Mouse (Mus musculus): ENCODE measurements around the gene Lrrfip1. TPM values are rescaled to one million over a fixed set of nuclear protein-coding genes. Genes with fewer than 3 reads are reported as not detected.

Gene Lrrfip1
- total RNA-seq, 2 experiments from 2014 or later, result 71.4 to 75.1 TPM

GRCm38 (mm10) chr1:91051461-91052094, 53.0 kb downstream of the Lrrfip1 start:
- no peak overlapping the region for H3K4me3 ChIP-seq
- peak overlapping the region; percentile 53; the same call in 1 of the 2 replicates for H3K27ac ChIP-seq
- intact Hi-C loops (cut with DNase I), result no loop called here
- DNase-seq (ENCODE audit: extremely low spot score in 1 of 2, low spot score in 2 of 2), result no peak
- TF ChIP-seq CTCF (IDR thresholded peaks at IDR 0.05), result no peak

- Histone ChIP-seq H3K4me3 (peak overlapping the region; percentile 58), H3K27ac (peak overlapping the region; percentile 71)
- intact Hi-C loops (cut with DNase I), result no loop called here
- DNase-seq (ENCODE audit: extremely low spot score in 1 of 2, low spot score in 2 of 2), result peak; percentile 73 to 79
- no peak; the same call in 1 of the 2 replicates for TF ChIP-seq CTCF (IDR thresholded peaks at IDR 0.05)
Observed at GRCm38 (mm10) chr1:91052747-91053181, 54.2 kb downstream of the Lrrfip1 start.

- DNase-seq (ENCODE audit: extremely low spot score in 1 of 2, low spot score in 2 of 2), result no peak
- Histone ChIP-seq H3K4me3 (peak overlapping the region; percentile 58), H3K27ac (peak overlapping the region; percentile 66)
- intact Hi-C loops (cut with DNase I), result no loop called here
- TF ChIP-seq CTCF (IDR thresholded peaks at IDR 0.05), result no peak
Observed at GRCm38 (mm10) chr1:91053218-91054073, 54.9 kb downstream of the Lrrfip1 start.

- intact Hi-C loops (cut with DNase I), result no loop called here
- no peak for DNase-seq (ENCODE audit: extremely low spot score in 1 of 2, low spot score in 2 of 2)
- no peak for TF ChIP-seq CTCF (IDR thresholded peaks at IDR 0.05)
- Histone ChIP-seq H3K27ac (peak overlapping the region; percentile 66), H3K4me3 (peak overlapping the region; percentile 58)
Observed at GRCm38 (mm10) chr1:91054074-91054471, 55.5 kb downstream of the Lrrfip1 start.

- H3K4me3 ChIP-seq, result no peak overlapping the region
- TF ChIP-seq CTCF (IDR thresholded peaks at IDR 0.05), result no peak
- no peak for DNase-seq (ENCODE audit: extremely low spot score in 1 of 2, low spot score in 2 of 2)
- peak overlapping the region; percentile 4; the same call in 1 of the 2 replicates for H3K27ac ChIP-seq
- intact Hi-C loops (cut with DNase I), result no loop called here
Observed at GRCm38 (mm10) chr1:91054815-91055214, 56.3 kb downstream of the Lrrfip1 start.

- no peak for DNase-seq (ENCODE audit: extremely low spot score in 1 of 2, low spot score in 2 of 2)
- Histone ChIP-seq H3K4me3 (no peak overlapping the region), H3K27ac (0 out of 2 replicates have a peak overlapping the region, but pooled peaks have one; percentile 17)
- intact Hi-C loops (cut with DNase I), result no loop called here
- TF ChIP-seq CTCF (IDR thresholded peaks at IDR 0.05), result no peak
Observed at GRCm38 (mm10) chr1:91055744-91056143, 57.2 kb downstream of the Lrrfip1 start.

GRCm38 (mm10) chr1:91056416-91056815, 57.9 kb downstream of the Lrrfip1 start:
- DNase-seq (ENCODE audit: extremely low spot score in 1 of 2, low spot score in 2 of 2), result no peak
- intact Hi-C loops (cut with DNase I), result no loop called here
- Histone ChIP-seq H3K4me3 (no peak overlapping the region), H3K27ac (peak overlapping the region; percentile 19; the same call in 1 of the 2 replicates)
- TF ChIP-seq CTCF (IDR thresholded peaks at IDR 0.05), result no peak

GRCm38 (mm10) chr1:91057311-91058245, 59.0 kb downstream of the Lrrfip1 start:
- no peak overlapping the region for H3K4me3 ChIP-seq
- intact Hi-C loops (cut with DNase I), result no loop called here
- H3K27ac ChIP-seq, result peak overlapping the region; percentile 37
- no peak for DNase-seq (ENCODE audit: extremely low spot score in 1 of 2, low spot score in 2 of 2)
- no peak for TF ChIP-seq CTCF (IDR thresholded peaks at IDR 0.05)

GRCm38 (mm10) chr1:91058251-91058650, 59.7 kb downstream of the Lrrfip1 start:
- DNase-seq (ENCODE audit: extremely low spot score in 1 of 2, low spot score in 2 of 2), result no peak
- Histone ChIP-seq H3K27ac (peak overlapping the region; percentile 37; the same call in 1 of the 2 replicates), H3K4me3 (no peak overlapping the region)
- no peak for TF ChIP-seq CTCF (IDR thresholded peaks at IDR 0.05)
- intact Hi-C loops (cut with DNase I), result no loop called here

GRCm38 (mm10) chr1:91059792-91060604, 61.5 kb downstream of the Lrrfip1 start:
- intact Hi-C loops (cut with DNase I), result no loop called here
- Histone ChIP-seq H3K4me3 (no peak overlapping the region), H3K27ac (peak overlapping the region; percentile 85; the same call in 1 of the 2 replicates)
- DNase-seq (ENCODE audit: extremely low spot score in 1 of 2, low spot score in 2 of 2), result no peak
- no peak for TF ChIP-seq CTCF (IDR thresholded peaks at IDR 0.05)
